Mouse (Mus musculus): Measurements from ENCODE around the gene Acyp2. TPM values are rescaled to one million over a fixed set of nuclear protein-coding genes. Genes with fewer than 3 reads are reported as not detected.
"Not testable (repeated sequence)": the region's sequence is repeated elsewhere in the genome, so short reads cannot be mapped to it uniquely, and the experiment has no call there.

The Acyp2 gene
- polyA plus RNA-seq, 1 experiment from 2014 or later: 26.3 TPM

- WGBS: 88% methylated on average over 1 of the region's 1 CpGs
- not testable (repeated sequence) for ATAC-seq (ENCODE audit: low FRiP score, low read depth); H3K36me3 ChIP-seq; H3K9ac ChIP-seq; H3K27ac ChIP-seq (replicated peaks); H3K4me1 ChIP-seq (replicated peaks); H3K9me3 ChIP-seq; H3K27me3 ChIP-seq; H3K4me3 ChIP-seq; H3K4me2 ChIP-seq
Observed at GRCm38 (mm10) chr11:30621386-30622363, 27.7 kb downstream of the Acyp2 start.

GRCm38 (mm10) chr11:30618235-30618634, 31.2 kb downstream of the Acyp2 start:
- WGBS: 58% methylated on average over 4 of the region's 4 CpGs

GRCm38 (mm10) chr11:30617571-30618097, 31.8 kb downstream of the Acyp2 start:
- Histone ChIP-seq H3K9me3 (no peaks in the 10 kb centered on the region), H3K36me3 (no peaks in the 10 kb centered on the region), H3K4me2 (no peak overlapping the region), H3K27ac (replicated peaks) (no peak overlapping the region), H3K4me1 (replicated peaks) (no peaks in the 10 kb centered on the region), H3K27me3 (no peaks in the 10 kb centered on the region), H3K4me3 (no peak overlapping the region), H3K9ac (no peak overlapping the region)
- WGBS: 41% methylated on average over 2 of the region's 2 CpGs
- ATAC-seq (ENCODE audit: low FRiP score, low read depth): no peak

More at GRCm38 (mm10) chr11:30618235-30618634, 31.2 kb downstream of the Acyp2 start:
- Histone ChIP-seq H3K4me3 (no peak overlapping the region), H3K9me3 (no peaks in the 10 kb centered on the region), H3K4me2 (no peak overlapping the region), H3K36me3 (no peaks in the 10 kb centered on the region), H3K4me1 (replicated peaks) (no peaks in the 10 kb centered on the region), H3K27ac (replicated peaks) (no peak overlapping the region), H3K9ac (no peak overlapping the region), H3K27me3 (no peaks in the 10 kb centered on the region)
- no peak for ATAC-seq (ENCODE audit: low FRiP score, low read depth)

- H3K27me3 ChIP-seq: no peaks in the 10 kb centered on the region
- no peaks in the 10 kb centered on the region for H3K4me1 ChIP-seq (replicated peaks)
- ATAC-seq (ENCODE audit: low FRiP score, low read depth): no peak
- no peak overlapping the region for H3K9ac ChIP-seq
- 90% methylated on average over 1 of the region's 1 CpGs for WGBS
- no peak overlapping the region for H3K4me2 ChIP-seq
- no peak overlapping the region for H3K27ac ChIP-seq (replicated peaks)
- no peaks in the 10 kb centered on the region for H3K9me3 ChIP-seq
- no peaks in the 10 kb centered on the region for H3K36me3 ChIP-seq
- no peak overlapping the region for H3K4me3 ChIP-seq
Observed at GRCm38 (mm10) chr11:30615977-30616376, 33.4 kb downstream of the Acyp2 start.

- no peak overlapping the region for H3K9ac ChIP-seq
- H3K9me3 ChIP-seq: no peaks in the 10 kb centered on the region
- WGBS: 91% methylated on average over 1 of the region's 1 CpGs
- no peak overlapping the region for H3K4me3 ChIP-seq
- no peak overlapping the region for H3K27ac ChIP-seq (replicated peaks)
- no peaks in the 10 kb centered on the region for H3K27me3 ChIP-seq
- H3K4me1 ChIP-seq (replicated peaks): no peaks in the 10 kb centered on the region
- no peaks in the 10 kb centered on the region for H3K36me3 ChIP-seq
- H3K4me2 ChIP-seq: no peak overlapping the region
- ATAC-seq (ENCODE audit: low FRiP score, low read depth): no peak
Observed at GRCm38 (mm10) chr11:30613916-30614546, 35.4 kb downstream of the Acyp2 start.

GRCm38 (mm10) chr11:30612699-30613098, 36.7 kb downstream of the Acyp2 start:
- H3K4me1 ChIP-seq (replicated peaks): no peaks in the 10 kb centered on the region
- H3K9me3 ChIP-seq: no peaks in the 10 kb centered on the region
- no peak overlapping the region for H3K9ac ChIP-seq
- H3K4me2 ChIP-seq: no peak overlapping the region
- ATAC-seq (ENCODE audit: low FRiP score, low read depth): no peak
- no peak overlapping the region for H3K4me3 ChIP-seq
- H3K27ac ChIP-seq (replicated peaks): no peak overlapping the region
- H3K27me3 ChIP-seq: no peaks in the 10 kb centered on the region
- H3K36me3 ChIP-seq: no peaks in the 10 kb centered on the region

- 100% methylated on average over 1 of the region's 1 CpGs for WGBS
- Histone ChIP-seq H3K9ac (no peak overlapping the region), H3K36me3 (no peaks in the 10 kb centered on the region), H3K4me2 (no peak overlapping the region), H3K4me3 (no peak overlapping the region), H3K27ac (replicated peaks) (no peak overlapping the region), H3K9me3 (no peaks in the 10 kb centered on the region), H3K27me3 (no peaks in the 10 kb centered on the region), H3K4me1 (replicated peaks) (no peaks in the 10 kb centered on the region)
- ATAC-seq (ENCODE audit: low FRiP score, low read depth): no peak
Observed at GRCm38 (mm10) chr11:30609247-30609646, 40.1 kb downstream of the Acyp2 start.

GRCm38 (mm10) chr11:30607587-30608518, 41.5 kb downstream of the Acyp2 start:
- Histone ChIP-seq H3K27ac (replicated peaks) (no peak overlapping the region), H3K4me2 (no peak overlapping the region), H3K36me3 (no peaks in the 10 kb centered on the region), H3K4me3 (no peak overlapping the region), H3K9ac (no peak overlapping the region), H3K27me3 (no peaks in the 10 kb centered on the region), H3K9me3 (no peaks in the 10 kb centered on the region), H3K4me1 (replicated peaks) (no peaks in the 10 kb centered on the region)
- 83% methylated on average over 3 of the region's 3 CpGs for WGBS
- ATAC-seq (ENCODE audit: low FRiP score, low read depth): no peak

- ATAC-seq (ENCODE audit: low FRiP score, low read depth): no peak
- no peak overlapping the region for H3K27ac ChIP-seq (replicated peaks)
- no peak overlapping the region for H3K9ac ChIP-seq
- 75% methylated on average over 3 of the region's 3 CpGs for WGBS
- H3K27me3 ChIP-seq: no peaks in the 10 kb centered on the region
- no peaks in the 10 kb centered on the region for H3K4me1 ChIP-seq (replicated peaks)
- H3K36me3 ChIP-seq: no peaks in the 10 kb centered on the region
- H3K4me3 ChIP-seq: no peak overlapping the region
- H3K9me3 ChIP-seq: no peaks in the 10 kb centered on the region
- no peak overlapping the region for H3K4me2 ChIP-seq
Observed at GRCm38 (mm10) chr11:30597259-30597658, 52.1 kb downstream of the Acyp2 start.

GRCm38 (mm10) chr11:30580008-30580407, 69.4 kb downstream of the Acyp2 start:
- H3K9ac ChIP-seq: no peak overlapping the region
- H3K4me3 ChIP-seq: no peak overlapping the region
- no peaks in the 10 kb centered on the region for H3K27me3 ChIP-seq
- H3K9me3 ChIP-seq: no peaks in the 10 kb centered on the region
- no peaks in the 10 kb centered on the region for H3K36me3 ChIP-seq
- H3K4me2 ChIP-seq: no peak overlapping the region
- H3K27ac ChIP-seq (replicated peaks): no peak overlapping the region
- ATAC-seq (ENCODE audit: low FRiP score, low read depth): no peak
- WGBS: 90% methylated on average over 2 of the region's 2 CpGs
- H3K4me1 ChIP-seq (replicated peaks): no peaks in the 10 kb centered on the region

- no peak overlapping the region for H3K9ac ChIP-seq
- no peaks in the 10 kb centered on the region for H3K9me3 ChIP-seq
- no peak for ATAC-seq (ENCODE audit: low FRiP score, low read depth)
- 85% methylated on average over 2 of the region's 2 CpGs for WGBS
- no peak overlapping the region for H3K4me3 ChIP-seq
- H3K4me1 ChIP-seq (replicated peaks): no peaks in the 10 kb centered on the region
- no peak overlapping the region for H3K4me2 ChIP-seq
- H3K36me3 ChIP-seq: no peaks in the 10 kb centered on the region
- no peak overlapping the region for H3K27ac ChIP-seq (replicated peaks)
- no peaks in the 10 kb centered on the region for H3K27me3 ChIP-seq
Observed at GRCm38 (mm10) chr11:30578931-30579330, 70.5 kb downstream of the Acyp2 start.
